Mouse (Mus musculus) thymus, postnatal 36 days (tissue): ENCODE results near the gene Ocln.
"Not testable (repeated sequence)": the region's sequence is repeated elsewhere in the genome, so short reads cannot be mapped to it uniquely, and the experiment has no call there.

ENCODE experiments used
- DNase-seq, 2 experiments: peaks; one replicate each; pipeline ENCODE4 v3.0.0; 2022; ENCODE audit warnings: mixed read lengths in 2 of 2

The Ocln gene

DNA sequence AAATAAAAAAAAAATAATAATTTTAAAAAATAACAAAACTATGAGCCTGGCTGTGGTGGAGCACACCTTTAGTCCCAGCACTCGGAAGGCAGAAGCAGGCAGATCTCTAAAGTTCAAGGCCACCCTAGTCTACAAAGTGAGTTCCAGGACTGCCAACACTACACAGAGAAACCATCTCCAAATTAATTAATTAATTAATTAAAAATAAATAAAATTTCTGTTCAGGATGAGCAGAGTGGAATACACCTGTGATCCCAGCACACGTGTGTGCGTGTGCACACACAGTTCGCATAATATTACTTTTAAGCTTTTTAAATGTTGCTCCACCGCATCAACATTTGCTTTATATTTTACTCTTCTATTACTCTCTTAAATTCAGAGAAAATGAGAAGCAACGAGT lies 60.9 kb downstream of the Ocln start:
- no peak for DNase-seq

DNA sequence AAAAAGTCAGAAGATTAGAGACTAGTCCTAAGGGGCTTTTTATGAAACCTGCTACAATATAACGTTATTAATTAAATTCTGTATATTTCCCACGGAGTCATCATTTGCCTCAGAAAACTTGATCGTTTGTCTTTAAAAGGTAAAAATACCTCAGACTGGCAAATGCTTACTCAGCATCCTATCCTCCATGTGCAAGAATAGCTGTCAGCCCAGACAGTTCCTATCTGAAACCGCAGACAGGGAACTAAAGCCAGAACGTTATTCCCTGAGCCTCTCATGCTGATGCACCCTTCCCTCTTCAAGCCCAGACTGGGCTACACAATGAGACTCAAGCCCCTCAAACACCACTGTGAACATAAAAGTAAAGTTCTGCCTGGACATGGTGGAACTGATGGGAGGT lies 62.1 kb downstream of the Ocln start:
- DNase-seq, result no peak

GRCm38 (mm10) chr13:100483610-100484009 lies 68.9 kb downstream of the Ocln start:
- DNase-seq, result no peak

DNA sequence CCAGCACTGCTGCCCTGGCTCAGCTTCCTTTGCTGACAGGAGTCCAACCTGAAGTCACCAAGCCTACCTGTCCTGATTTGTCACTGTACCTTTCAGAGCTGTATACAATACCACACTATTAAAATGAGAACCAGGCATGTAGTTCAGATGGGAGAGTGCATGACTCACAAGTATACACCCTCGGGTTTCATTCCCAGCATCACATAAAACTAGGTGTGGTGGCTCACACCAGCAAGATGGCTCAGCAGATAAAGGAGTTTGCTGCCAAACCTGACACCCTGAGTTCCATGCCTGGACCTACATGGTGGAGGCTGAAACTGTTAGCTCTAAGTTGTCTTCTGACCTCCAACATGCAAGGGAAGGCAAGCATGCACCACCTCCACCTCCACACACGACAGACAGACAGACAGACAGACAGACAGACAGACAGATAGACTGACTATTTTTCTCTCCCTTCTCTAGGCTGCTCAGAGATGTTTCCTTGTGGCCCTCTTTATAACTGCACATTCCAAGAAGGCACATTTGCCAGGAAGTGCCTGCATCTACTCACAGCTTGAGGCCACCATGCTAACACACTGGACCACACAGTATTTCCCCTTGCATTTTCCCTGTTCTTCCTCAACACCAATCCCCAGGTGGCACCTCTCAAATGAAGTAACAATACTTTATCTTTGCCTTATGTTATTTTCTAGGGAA lies 88.8 kb downstream of the Ocln start:
- no peak for DNase-seq

DNA sequence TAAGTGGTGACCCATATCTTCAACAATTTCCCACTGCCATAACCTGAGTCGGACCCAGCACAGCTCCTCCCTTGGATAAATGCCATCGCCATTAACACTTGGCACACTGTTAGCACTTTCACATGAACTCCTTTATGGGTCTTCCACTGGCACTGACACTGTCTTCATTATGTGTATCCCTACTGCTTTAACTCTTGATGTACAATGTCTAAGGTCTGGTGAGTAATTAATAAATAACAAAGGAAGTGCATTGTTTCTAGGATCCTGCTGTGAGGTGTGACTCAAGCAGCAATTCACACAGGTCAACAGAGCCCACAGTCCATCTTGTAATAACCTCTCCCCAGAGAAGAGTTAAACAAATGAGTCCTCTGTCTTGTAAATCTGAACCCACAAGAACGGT lies 91.2 kb downstream of the Ocln start:
- DNase-seq, result no peak

GRCm38 (mm10) chr13:100452415-100453127 lies 99.9 kb downstream of the Ocln start, which contains the start of gene Naip1:
Naip1 (minus strand) TSS chr13:100452869.
- DNase-seq, result not testable (repeated sequence)

GRCm38 (mm10) chr13:100449495-100449894 lies 103.0 kb downstream of the Ocln start:
- DNase-seq, result no peak
